Mouse (Mus musculus) forebrain, embryonic 16.5 days (tissue): ENCODE measurements around the gene Ifna12. TPM values are rescaled to one million over a fixed set of nuclear protein-coding genes. Genes with fewer than 3 reads are reported as not detected.

ENCODE experiments used
- ATAC-seq: fragments of 200-750 bp; cut with Nextera tagmentation; 2 replicates; pipeline ENCODE4 v1.8.0; 2017; ENCODE audit warnings: mild to moderate bottlenecking, moderate library complexity
- H3K27ac ChIP-seq: fragments of 300-500 bp; sonication (generic); 2 replicates; pipeline ENCODE4 v1.5.1; 2014; ENCODE audit warnings: low read length, control low read depth
- H3K27me3 ChIP-seq: fragments of 300-500 bp; sonication (generic); replicated peaks from 2 replicates; pipeline ENCODE4 v1.6.1; 2014; ENCODE audit warnings: low read length; ENCODE audit not compliant: control insufficient read depth, insufficient read depth
- H3K36me3 ChIP-seq: fragments of 300-500 bp; sonication (generic); 2 replicates; pipeline ENCODE4 v1.6.1; 2014; ENCODE audit not compliant: control insufficient read depth, insufficient read depth
- H3K4me1 ChIP-seq: fragments of 300-500 bp; sonication (generic); replicated peaks from 2 replicates; pipeline ENCODE4 v1.6.1; 2014; ENCODE audit warnings: low read length; ENCODE audit not compliant: control insufficient read depth, insufficient read depth
- H3K4me2 ChIP-seq: fragments of 300-500 bp; sonication (generic); 2 replicates; pipeline ENCODE4 v1.6.1; 2014; ENCODE audit warnings: mild to moderate bottlenecking, low read length, control low read depth
- H3K4me3 ChIP-seq: fragments of 300-500 bp; sonication (generic); replicated peaks from 2 replicates; pipeline ENCODE4 v1.5.1; 2014; ENCODE audit warnings: mild to moderate bottlenecking, low read length, control low read depth
- H3K9ac ChIP-seq: fragments of 300-500 bp; sonication (generic); replicated peaks from 2 replicates; pipeline ENCODE4 v1.6.1; 2014; ENCODE audit warnings: low read depth, low read length, control low read depth
- H3K9me3 ChIP-seq: fragments of 300-500 bp; sonication (generic); 2 replicates; pipeline ENCODE4 v1.6.1; 2016; ENCODE audit warnings: low read length; ENCODE audit not compliant: control insufficient read depth
- whole genome bisulfite sequencing: fragments of 180-500 bp; shearing (Covaris S2); extraction: QIAGEN DNeasy Blood & Tissue Kit; methylation state at CpG from one replicate; pipeline ENCODE4 v1.1.7; 2014; 5-methylcytosine and 5-hydroxymethylcytosine counted together
- polyA plus RNA-seq: library from polyadenylated mRNA; unstranded; fragments of >200 nt; fragmentation: Nextera tagmentation; extraction: Ambion mirVana; gene quantifications from 2 replicates; pipeline ENCODE4 v1.2.1, GENCODE M21; 2015

Gene Ifna12
- not detected in 2 replicates for polyA plus RNA-seq

- Histone ChIP-seq H3K9ac (no peak within 1 kb of the TSS), H3K27me3 (no peaks in the 10 kb centered on the region), H3K4me3 (no peak within 1 kb of the TSS), H3K4me1 (no peaks in the 10 kb centered on the region), H3K9me3 (no peaks in the 10 kb centered on the region), H3K27ac (no peak within 1 kb of the TSS), H3K36me3 (no peaks in the 10 kb centered on the region), H3K4me2 (no peak within 1 kb of the TSS)
- ATAC-seq: no peak
Measured at GRCm38 (mm10) chr4:88603276-88603675, at the start of gene Ifna12. Gene Ifna12 (minus strand): TSS chr4:88603376.

GRCm38 (mm10) chr4:88644359-88644758, 41.2 kb upstream of the Ifna12 start, which contains the start of gene Ifna13:
Gene Ifna13 (minus strand): TSS chr4:88644459.
- no peak within 1 kb of the TSS for H3K4me2 ChIP-seq
- no peaks in the 10 kb centered on the region for H3K4me1 ChIP-seq
- no peaks in the 10 kb centered on the region for H3K27me3 ChIP-seq
- no peaks in the 10 kb centered on the region for H3K36me3 ChIP-seq
- no peaks in the 10 kb centered on the region for H3K9me3 ChIP-seq
- WGBS: 57% methylated on average over 2 of the region's 2 CpGs
- no peak for ATAC-seq
- no peak within 1 kb of the TSS for H3K9ac ChIP-seq
- H3K27ac ChIP-seq: no peak within 1 kb of the TSS
- H3K4me3 ChIP-seq: no peak within 1 kb of the TSS

GRCm38 (mm10) chr4:88642526-88642925, 39.4 kb upstream of the Ifna12 start:
- ATAC-seq: no peak
- no peaks in the 10 kb centered on the region for H3K9me3 ChIP-seq
- 38% methylated on average over 2 of the region's 2 CpGs for WGBS

GRCm38 (mm10) chr4:88641077-88641831, 38.1 kb upstream of the Ifna12 start:
- WGBS: 9% methylated on average over 11 of the region's 11 CpGs
- Histone ChIP-seq H3K4me2 (peak overlapping the region; percentile 46), H3K27me3 (no peaks in the 10 kb centered on the region), H3K9me3 (no peaks in the 10 kb centered on the region), H3K4me1 (no peaks in the 10 kb centered on the region), H3K9ac (peak overlapping the region; percentile 34; the same call in 1 of the 2 replicates), H3K36me3 (no peaks in the 10 kb centered on the region), H3K27ac (no peak overlapping the region), H3K4me3 (peak overlapping the region; percentile 33)
- ATAC-seq: peak; percentile 95

More at GRCm38 (mm10) chr4:88642526-88642925, 39.4 kb upstream of the Ifna12 start:
- Histone ChIP-seq H3K4me1 (no peaks in the 10 kb centered on the region), H3K4me2 (no peak overlapping the region), H3K9ac (no peak overlapping the region), H3K27ac (no peak overlapping the region), H3K27me3 (no peaks in the 10 kb centered on the region), H3K4me3 (no peak overlapping the region), H3K36me3 (no peaks in the 10 kb centered on the region)

- ATAC-seq: no peak
- H3K4me2 ChIP-seq: peak overlapping the region; percentile 46
- 62% methylated on average over 8 of the region's 8 CpGs for WGBS
- no peaks in the 10 kb centered on the region for H3K9me3 ChIP-seq
- H3K27me3 ChIP-seq: no peaks in the 10 kb centered on the region
- H3K4me3 ChIP-seq: peak overlapping the region; percentile 33
- no peaks in the 10 kb centered on the region for H3K36me3 ChIP-seq
- H3K9ac ChIP-seq: peak overlapping the region; percentile 34; the same call in 1 of the 2 replicates
- no peak overlapping the region for H3K27ac ChIP-seq
- no peaks in the 10 kb centered on the region for H3K4me1 ChIP-seq
Measured at GRCm38 (mm10) chr4:88640704-88641076, 37.5 kb upstream of the Ifna12 start.

GRCm38 (mm10) chr4:88634311-88634710, 31.1 kb upstream of the Ifna12 start, which contains the start of gene C87499:
Gene C87499 (minus strand): TSS chr4:88634411.
- Histone ChIP-seq H3K27me3 (no peaks in the 10 kb centered on the region), H3K4me2 (no peak within 1 kb of the TSS), H3K27ac (no peak within 1 kb of the TSS), H3K36me3 (no peaks in the 10 kb centered on the region), H3K4me1 (no peaks in the 10 kb centered on the region), H3K9me3 (no peaks in the 10 kb centered on the region), H3K4me3 (no peak within 1 kb of the TSS), H3K9ac (no peak within 1 kb of the TSS)
- WGBS: 90% methylated on average over 4 of the region's 4 CpGs
- ATAC-seq: no peak

- Histone ChIP-seq H3K27ac (no peak within 1 kb of the TSS), H3K36me3 (no peaks in the 10 kb centered on the region), H3K4me3 (no peak within 1 kb of the TSS), H3K27me3 (no peaks in the 10 kb centered on the region), H3K4me2 (no peak within 1 kb of the TSS), H3K4me1 (no peaks in the 10 kb centered on the region), H3K9ac (no peak within 1 kb of the TSS), H3K9me3 (no peaks in the 10 kb centered on the region)
- WGBS: 91% methylated on average over 1 of the region's 1 CpGs
- no peak for ATAC-seq
Measured at GRCm38 (mm10) chr4:88592285-88592684, 10.9 kb downstream of the Ifna12 start, which contains the start of gene Ifna9. Gene Ifna9 (minus strand): TSS chr4:88592385.

- Histone ChIP-seq H3K4me3 (no peak within 1 kb of the TSS), H3K27ac (no peak within 1 kb of the TSS), H3K4me1 (no peaks in the 10 kb centered on the region), H3K4me2 (no peak within 1 kb of the TSS), H3K9ac (no peak within 1 kb of the TSS), H3K27me3 (no peaks in the 10 kb centered on the region), H3K36me3 (no peaks in the 10 kb centered on the region), H3K9me3 (no peaks in the 10 kb centered on the region)
- 93% methylated on average over 1 of the region's 1 CpGs for WGBS
- no peak for ATAC-seq
Measured at GRCm38 (mm10) chr4:88571698-88572097, 31.5 kb downstream of the Ifna12 start, which contains the start of gene Ifna14. Gene Ifna14 (minus strand): TSS chr4:88571798.

- Histone ChIP-seq H3K27ac (no peak overlapping the region), H3K4me1 (no peaks in the 10 kb centered on the region), H3K9me3 (no peaks in the 10 kb centered on the region), H3K4me2 (no peak overlapping the region), H3K36me3 (no peaks in the 10 kb centered on the region), H3K4me3 (no peak overlapping the region), H3K9ac (no peak overlapping the region), H3K27me3 (no peaks in the 10 kb centered on the region)
- no peak for ATAC-seq
- 92% methylated on average over 1 of the region's 1 CpGs for WGBS
Measured at GRCm38 (mm10) chr4:88561791-88562190, 41.4 kb downstream of the Ifna12 start.
